Mouse (Mus musculus): Measurements from ENCODE around the gene Nipsnap1. TPM values are rescaled to one million over a fixed set of nuclear protein-coding genes. Genes with fewer than 3 reads are reported as not detected.

Nipsnap1 gene
- 132 and 133 TPM in 2 replicates for polyA plus RNA-seq (2014; fragmentation: Nextera tagmentation; extraction: Ambion mirVana)

GRCm38 (mm10) chr11:4873755-4874475, at the start of gene Nipsnap1:
Gene Nipsnap1, plus strand, starts transcription at chr11:4873951.
- Histone ChIP-seq H3K4me2 (ENCODE audit: low read length) (peak within 1 kb of the TSS; percentile 83), H3K27me3 (ENCODE audit: control insufficient read depth, insufficient read depth, low read length) (no peaks in the 10 kb centered on the region), H3K4me1 (ENCODE audit: control insufficient read depth, insufficient read depth, low read length) (peaks cover 6% of the 10 kb centered on the region; the same call in 1 of the 2 replicates), H3K9me3 (ENCODE audit: control insufficient read depth, low read length) (no peaks in the 10 kb centered on the region), H3K27ac (replicated peaks; ENCODE audit: low read depth, low read length) (peak within 1 kb of the TSS; percentile 81), H3K36me3 (ENCODE audit: control insufficient read depth, insufficient read depth, low read length) (no peaks in the 10 kb centered on the region), H3K9ac (replicated peaks; ENCODE audit: low read length) (peak within 1 kb of the TSS; percentile 90), H3K4me3 (replicated peaks; ENCODE audit: low read depth, low read length) (peak within 1 kb of the TSS; percentile 69)
- WGBS = 1% methylated on average over 30 of the region's 30 CpGs
- ATAC-seq (ENCODE audit: low FRiP score, low TSS enrichment) = peak; percentile 91
- DNase-seq = peak; percentile 92

- no peaks in the 10 kb centered on the region for H3K9me3 ChIP-seq (ENCODE audit: control insufficient read depth, low read length)
- no peak overlapping the region for H3K27ac ChIP-seq (replicated peaks; ENCODE audit: low read depth, low read length)
- no peaks in the 10 kb centered on the region for H3K27me3 ChIP-seq (ENCODE audit: control insufficient read depth, insufficient read depth, low read length)
- no peak overlapping the region for H3K4me2 ChIP-seq (ENCODE audit: low read length)
- DNase-seq (no peak), ATAC-seq (ENCODE audit: low FRiP score, low TSS enrichment) (no peak)
- H3K36me3 ChIP-seq (ENCODE audit: control insufficient read depth, insufficient read depth, low read length) = no peaks in the 10 kb centered on the region
- H3K9ac ChIP-seq (replicated peaks; ENCODE audit: low read length) = no peak overlapping the region
- 98% methylated on average over 3 of the region's 3 CpGs for WGBS
- no peaks in the 10 kb centered on the region for H3K4me1 ChIP-seq (ENCODE audit: control insufficient read depth, insufficient read depth, low read length)
- no peak overlapping the region for H3K4me3 ChIP-seq (replicated peaks; ENCODE audit: low read depth, low read length)
These were observed 47.5 kb upstream of the Nipsnap1 start for GRCm38 (mm10) chr11:4826152-4826778.

DNA sequence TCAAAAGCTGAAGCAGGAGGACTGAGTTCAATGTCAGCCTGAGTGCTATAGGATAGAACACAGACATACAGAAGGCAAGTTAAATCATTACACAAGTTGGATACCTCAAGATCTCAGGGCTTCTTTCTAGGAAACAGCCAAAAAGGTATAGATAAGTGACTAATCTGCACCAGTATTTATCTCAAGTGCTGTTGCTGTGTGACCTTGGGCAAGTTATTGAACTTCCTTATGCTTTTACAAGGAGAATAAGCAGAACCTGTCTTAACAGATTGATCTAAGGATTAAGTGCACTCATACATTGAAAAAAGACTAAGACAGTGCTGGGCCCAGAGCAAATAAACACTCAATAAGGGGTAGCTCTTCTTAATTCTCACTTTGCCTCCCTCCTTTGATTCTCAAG, 46.4 kb upstream of the Nipsnap1 start:
- Histone ChIP-seq H3K9ac (replicated peaks; ENCODE audit: low read length) (no peak overlapping the region), H3K36me3 (ENCODE audit: control insufficient read depth, insufficient read depth, low read length) (no peaks in the 10 kb centered on the region), H3K4me2 (ENCODE audit: low read length) (no peak overlapping the region), H3K4me1 (ENCODE audit: control insufficient read depth, insufficient read depth, low read length) (no peaks in the 10 kb centered on the region), H3K9me3 (ENCODE audit: control insufficient read depth, low read length) (no peaks in the 10 kb centered on the region), H3K27ac (replicated peaks; ENCODE audit: low read depth, low read length) (no peak overlapping the region), H3K27me3 (ENCODE audit: control insufficient read depth, insufficient read depth, low read length) (no peaks in the 10 kb centered on the region), H3K4me3 (replicated peaks; ENCODE audit: low read depth, low read length) (no peak overlapping the region)
- no peak for ATAC-seq (ENCODE audit: low FRiP score, low TSS enrichment)
- no peak for DNase-seq

DNA sequence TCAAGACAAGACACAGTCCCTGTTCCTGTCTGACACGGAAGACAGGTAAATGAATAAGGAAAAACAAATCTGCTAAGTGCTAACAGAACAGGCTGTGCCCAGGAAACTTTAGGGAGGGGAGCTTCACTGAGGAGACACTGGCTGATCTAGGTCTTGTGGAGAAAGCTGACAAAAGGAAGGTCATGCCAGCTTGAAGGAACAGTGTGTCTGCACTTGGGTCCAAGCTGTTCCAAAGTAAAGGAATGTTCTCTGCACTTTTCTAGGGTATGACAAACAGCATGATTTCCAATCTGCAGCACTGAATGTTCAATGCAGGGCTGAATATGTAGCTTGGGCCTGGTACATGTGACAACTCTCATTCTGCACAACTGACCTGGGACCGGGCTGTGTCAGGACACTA, 45.8 kb upstream of the Nipsnap1 start:
- Histone ChIP-seq H3K27me3 (ENCODE audit: control insufficient read depth, insufficient read depth, low read length) (no peaks in the 10 kb centered on the region), H3K36me3 (ENCODE audit: control insufficient read depth, insufficient read depth, low read length) (no peaks in the 10 kb centered on the region), H3K9ac (replicated peaks; ENCODE audit: low read length) (no peak overlapping the region), H3K27ac (replicated peaks; ENCODE audit: low read depth, low read length) (no peak overlapping the region), H3K4me2 (ENCODE audit: low read length) (no peak overlapping the region), H3K4me1 (ENCODE audit: control insufficient read depth, insufficient read depth, low read length) (no peaks in the 10 kb centered on the region), H3K4me3 (replicated peaks; ENCODE audit: low read depth, low read length) (no peak overlapping the region), H3K9me3 (ENCODE audit: control insufficient read depth, low read length) (no peaks in the 10 kb centered on the region)
- ATAC-seq (ENCODE audit: low FRiP score, low TSS enrichment) = no peak
- DNase-seq = no peak
- 83% methylated on average over 2 of the region's 2 CpGs for WGBS

- Histone ChIP-seq H3K4me2 (ENCODE audit: low read length) (no peak overlapping the region), H3K9ac (replicated peaks; ENCODE audit: low read length) (no peak overlapping the region), H3K27me3 (ENCODE audit: control insufficient read depth, insufficient read depth, low read length) (no peaks in the 10 kb centered on the region), H3K36me3 (ENCODE audit: control insufficient read depth, insufficient read depth, low read length) (no peaks in the 10 kb centered on the region), H3K4me3 (replicated peaks; ENCODE audit: low read depth, low read length) (no peak overlapping the region), H3K27ac (replicated peaks; ENCODE audit: low read depth, low read length) (no peak overlapping the region), H3K9me3 (ENCODE audit: control insufficient read depth, low read length) (no peaks in the 10 kb centered on the region), H3K4me1 (ENCODE audit: control insufficient read depth, insufficient read depth, low read length) (no peaks in the 10 kb centered on the region)
- DNase-seq (no peak), ATAC-seq (ENCODE audit: low FRiP score, low TSS enrichment) (no peak)
These were observed 42.7 kb upstream of the Nipsnap1 start for GRCm38 (mm10) chr11:4831066-4831465.

DNA sequence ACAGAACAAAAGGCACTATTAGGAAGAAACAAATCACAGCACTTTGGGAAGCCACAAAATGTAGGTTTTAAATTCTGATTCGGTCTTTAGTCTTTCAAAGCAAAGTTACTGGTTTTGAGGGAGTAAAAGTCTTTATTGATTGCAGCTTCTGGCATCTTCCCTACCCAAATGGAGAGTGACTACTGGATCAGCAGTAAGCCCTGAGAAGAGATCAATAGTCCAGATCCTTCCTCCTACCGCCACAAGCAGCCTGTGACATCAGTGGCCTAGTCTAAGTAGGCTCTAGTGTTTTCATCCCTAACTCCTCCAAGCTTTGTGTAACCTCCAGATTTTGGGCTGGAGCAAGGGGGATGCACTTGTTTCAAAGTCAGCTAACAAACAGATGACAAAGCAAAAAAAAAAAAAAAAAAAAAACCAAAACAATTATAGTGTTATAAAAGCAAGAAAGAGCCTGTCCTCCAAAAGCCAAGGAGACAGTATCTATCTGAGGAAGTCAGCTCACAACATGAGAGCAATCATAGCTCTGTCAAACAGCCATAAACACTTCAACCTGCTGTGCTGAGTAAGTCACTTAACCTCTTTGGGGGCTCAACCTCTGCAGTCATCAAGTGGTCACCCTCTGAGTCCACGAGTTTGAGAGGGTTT, 40.3 kb upstream of the Nipsnap1 start:
- Histone ChIP-seq H3K27ac (replicated peaks; ENCODE audit: low read depth, low read length) (no peak overlapping the region), H3K4me3 (replicated peaks; ENCODE audit: low read depth, low read length) (no peak overlapping the region), H3K4me2 (ENCODE audit: low read length) (no peak overlapping the region), H3K9ac (replicated peaks; ENCODE audit: low read length) (no peak overlapping the region), H3K9me3 (ENCODE audit: control insufficient read depth, low read length) (no peaks in the 10 kb centered on the region), H3K27me3 (ENCODE audit: control insufficient read depth, insufficient read depth, low read length) (no peaks in the 10 kb centered on the region), H3K4me1 (ENCODE audit: control insufficient read depth, insufficient read depth, low read length) (no peaks in the 10 kb centered on the region), H3K36me3 (ENCODE audit: control insufficient read depth, insufficient read depth, low read length) (no peaks in the 10 kb centered on the region)
- no peak for ATAC-seq (ENCODE audit: low FRiP score, low TSS enrichment)
- DNase-seq = no peak
- 86% methylated on average over 3 of the region's 3 CpGs for WGBS

- Histone ChIP-seq H3K27ac (replicated peaks; ENCODE audit: low read depth, low read length) (no peak overlapping the region), H3K9me3 (ENCODE audit: control insufficient read depth, low read length) (no peaks in the 10 kb centered on the region), H3K27me3 (ENCODE audit: control insufficient read depth, insufficient read depth, low read length) (no peaks in the 10 kb centered on the region), H3K4me2 (ENCODE audit: low read length) (no peak overlapping the region), H3K4me3 (replicated peaks; ENCODE audit: low read depth, low read length) (no peak overlapping the region), H3K36me3 (ENCODE audit: control insufficient read depth, insufficient read depth, low read length) (no peaks in the 10 kb centered on the region), H3K4me1 (ENCODE audit: control insufficient read depth, insufficient read depth, low read length) (no peaks in the 10 kb centered on the region), H3K9ac (replicated peaks; ENCODE audit: low read length) (no peak overlapping the region)
- no peak for ATAC-seq (ENCODE audit: low FRiP score, low TSS enrichment)
- no peak for DNase-seq
- WGBS = 86% methylated on average over 6 of the region's 6 CpGs
These were observed 38.3 kb upstream of the Nipsnap1 start for GRCm38 (mm10) chr11:4835436-4835835.

DNA sequence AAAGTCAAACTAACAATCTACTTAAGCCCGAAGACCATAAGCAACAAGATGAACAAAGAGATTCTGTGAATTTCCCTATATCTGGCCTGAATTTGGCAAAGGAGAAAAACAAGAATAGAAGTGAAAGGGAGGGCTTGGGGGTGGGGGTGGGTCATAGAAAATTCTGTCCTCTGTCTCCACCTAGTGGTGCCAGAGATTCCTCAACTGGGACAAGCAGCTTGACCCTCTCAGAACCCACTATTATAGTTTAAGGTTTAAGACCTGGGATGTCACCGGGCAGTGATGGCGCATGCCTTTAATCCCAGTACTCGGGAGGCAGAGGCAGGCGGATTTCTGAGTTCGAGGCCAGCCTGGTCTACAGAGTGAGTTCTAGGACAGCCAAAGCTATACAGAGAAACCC, 37.0 kb upstream of the Nipsnap1 start:
- Histone ChIP-seq H3K36me3 (ENCODE audit: control insufficient read depth, insufficient read depth, low read length) (no peaks in the 10 kb centered on the region), H3K9ac (replicated peaks; ENCODE audit: low read length) (no peak overlapping the region), H3K9me3 (ENCODE audit: control insufficient read depth, low read length) (no peaks in the 10 kb centered on the region), H3K27ac (replicated peaks; ENCODE audit: low read depth, low read length) (no peak overlapping the region), H3K4me2 (ENCODE audit: low read length) (no peak overlapping the region), H3K4me1 (ENCODE audit: control insufficient read depth, insufficient read depth, low read length) (no peaks in the 10 kb centered on the region), H3K4me3 (replicated peaks; ENCODE audit: low read depth, low read length) (no peak overlapping the region), H3K27me3 (ENCODE audit: control insufficient read depth, insufficient read depth, low read length) (no peaks in the 10 kb centered on the region)
- WGBS = 66% methylated on average over 6 of the region's 6 CpGs
- DNase-seq (peak; percentile 75), ATAC-seq (ENCODE audit: low FRiP score, low TSS enrichment) (no peak)

GRCm38 (mm10) chr11:4837342-4837741, 36.4 kb upstream of the Nipsnap1 start:
- Histone ChIP-seq H3K36me3 (ENCODE audit: control insufficient read depth, insufficient read depth, low read length) (no peaks in the 10 kb centered on the region), H3K9me3 (ENCODE audit: control insufficient read depth, low read length) (no peaks in the 10 kb centered on the region), H3K27ac (replicated peaks; ENCODE audit: low read depth, low read length) (no peak overlapping the region), H3K4me3 (replicated peaks; ENCODE audit: low read depth, low read length) (no peak overlapping the region), H3K9ac (replicated peaks; ENCODE audit: low read length) (no peak overlapping the region), H3K27me3 (ENCODE audit: control insufficient read depth, insufficient read depth, low read length) (no peaks in the 10 kb centered on the region), H3K4me2 (ENCODE audit: low read length) (no peak overlapping the region), H3K4me1 (ENCODE audit: control insufficient read depth, insufficient read depth, low read length) (no peaks in the 10 kb centered on the region)
- 86% methylated on average over 5 of the region's 5 CpGs for whole genome bisulfite sequencing
- no peak for DNase-seq
- ATAC-seq (ENCODE audit: low FRiP score, low TSS enrichment) = no peak
